Mouse (Mus musculus) forebrain, postnatal 0 days (tissue): ENCODE data around the gene Elp1. TPM values are rescaled to one million over a fixed set of nuclear protein-coding genes. Genes with fewer than 3 reads are reported as not detected.

Source experiments
- ATAC-seq: fragments of 200-750 bp; cut with Nextera tagmentation; 2 replicates; pipeline ENCODE4 v1.8.0; 2017; ENCODE audit warnings: mild to moderate bottlenecking, moderate library complexity
- DNase-seq: peaks from one replicate; pipeline ENCODE4 v3.0.0-alpha.2; 2015
- H3K27ac ChIP-seq: fragments of 300-500 bp; sonication (generic); 2 replicates; pipeline ENCODE4 v1.5.1; 2014; ENCODE audit warnings: low read depth, mild to moderate bottlenecking, antibody characterized with exemption, low read length, moderate library complexity, mixed read lengths
- H3K27me3 ChIP-seq: fragments of 300-500 bp; sonication (generic); 2 replicates; pipeline ENCODE4 v1.6.1; 2014; ENCODE audit warnings: mild to moderate bottlenecking, low read length, mixed read lengths; ENCODE audit not compliant: insufficient read depth
- H3K36me3 ChIP-seq: fragments of 300-500 bp; sonication (generic); 2 replicates; pipeline ENCODE4 v1.6.1; 2014; ENCODE audit warnings: mild to moderate bottlenecking, moderate library complexity; ENCODE audit not compliant: insufficient read depth
- H3K4me1 ChIP-seq: fragments of 300-500 bp; sonication (generic); 2 replicates; pipeline ENCODE4 v1.6.1; 2014; ENCODE audit warnings: antibody characterized with exemption; ENCODE audit not compliant: insufficient read depth
- H3K4me2 ChIP-seq: fragments of 300-500 bp; sonication (generic); 2 replicates; pipeline ENCODE4 v1.6.1; 2014; ENCODE audit warnings: low read depth, mild to moderate bottlenecking, moderate library complexity
- H3K4me3 ChIP-seq: fragments of 300-500 bp; sonication (generic); 2 replicates; pipeline ENCODE4 v1.5.1; 2014; ENCODE audit warnings: low read depth, low read length, mixed read lengths
- H3K9ac ChIP-seq: fragments of 300-500 bp; sonication (generic); 2 replicates; pipeline ENCODE4 v1.6.1; 2014; ENCODE audit warnings: mild to moderate bottlenecking
- H3K9me3 ChIP-seq: fragments of 300-500 bp; sonication (generic); 2 replicates; pipeline ENCODE4 v1.6.1; 2016; ENCODE audit warnings: low read length
- CTCF ChIP-seq: sonication (generic); IDR thresholded peaks from 2 replicates; pipeline ENCODE4 v1.5.1; 2016; ENCODE audit warnings: antibody characterized with exemption, control low read depth, low read depth
- WGBS: fragments of 180-500 bp; shearing (Covaris S2); extraction: QIAGEN DNeasy Blood & Tissue Kit; methylation state at CpG from one replicate; pipeline ENCODE4 v1.1.7; 2014; 5-methylcytosine and 5-hydroxymethylcytosine counted together
- polyA plus RNA-seq: library from polyadenylated mRNA; unstranded; fragments of >200 nt; fragmentation: Nextera tagmentation; extraction: Ambion mirVana; gene quantifications from 2 replicates; pipeline ENCODE4 v1.2.1, GENCODE M21; 2015
- total RNA-seq: library from RNA; depleted of rRNA; stranded (reverse); fragments of >200 nt; gene quantifications from 2 replicates; pipeline ENCODE4 v1.2.3, GENCODE M21; 2014; rRNA removed

Elp1 gene
- total and polyA plus RNA-seq, 2 experiments from 2014 or later: 44.8 to 98.1 TPM

DNA sequence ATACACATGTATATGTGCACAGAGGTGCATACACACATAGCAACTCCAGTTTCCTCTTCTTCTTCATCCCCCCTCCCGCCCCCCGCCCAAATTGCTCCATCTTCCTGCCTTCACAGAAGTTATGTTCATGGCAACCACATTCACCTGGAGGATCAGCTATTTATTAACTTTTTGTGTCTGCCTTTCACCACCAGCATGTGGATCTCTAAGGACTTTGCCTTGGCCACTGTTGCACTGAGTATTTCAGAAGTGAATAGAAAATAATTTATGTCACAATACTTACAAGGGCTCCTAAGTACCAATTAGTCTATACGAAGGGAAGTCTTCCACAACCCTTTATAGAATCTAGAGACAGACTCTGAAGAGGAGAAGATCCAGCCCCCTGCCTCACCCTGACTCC, 84.2 kb downstream of the Elp1 start:
- Histone ChIP-seq H3K9ac (no peak overlapping the region), H3K27ac (no peak overlapping the region), H3K4me3 (no peak overlapping the region), H3K27me3 (no peaks in the 10 kb centered on the region), H3K4me2 (no peak overlapping the region), H3K4me1 (no peaks in the 10 kb centered on the region), H3K9me3 (no peaks in the 10 kb centered on the region), H3K36me3 (no peaks in the 10 kb centered on the region)
- ATAC-seq (no peak), DNase-seq (no peak)
- 85% methylated on average over 3 of the region's 3 CpGs for WGBS
- no peak for TF ChIP-seq CTCF

DNA sequence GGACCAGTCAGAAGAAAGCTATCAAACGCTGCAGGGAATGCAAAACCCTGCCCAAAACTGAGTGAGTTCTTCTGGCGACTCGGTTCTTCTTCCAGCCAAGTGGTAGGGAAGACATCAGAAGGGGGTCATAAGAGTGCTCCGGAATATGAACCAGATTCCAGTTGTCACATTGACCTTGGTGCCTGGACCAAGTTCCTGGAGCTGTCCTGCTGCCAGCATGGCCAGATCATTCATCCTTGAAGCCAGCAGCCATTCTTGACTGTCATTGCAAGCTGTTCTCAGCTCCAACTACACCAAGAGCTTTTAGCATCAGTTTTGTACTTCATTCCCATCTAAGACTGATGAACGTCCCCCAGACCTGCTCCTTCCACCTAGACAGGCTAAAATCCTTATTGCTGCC, 85.3 kb downstream of the Elp1 start:
- no peak overlapping the region for H3K4me3 ChIP-seq
- TF ChIP-seq CTCF: no peak
- H3K27ac ChIP-seq: no peak overlapping the region
- H3K36me3 ChIP-seq: no peaks in the 10 kb centered on the region
- H3K9me3 ChIP-seq: no peaks in the 10 kb centered on the region
- no peak overlapping the region for H3K9ac ChIP-seq
- no peak for DNase-seq
- WGBS: 50% methylated on average over 5 of the region's 5 CpGs
- no peak overlapping the region for H3K4me2 ChIP-seq
- H3K27me3 ChIP-seq: no peaks in the 10 kb centered on the region
- ATAC-seq: no peak
- H3K4me1 ChIP-seq: no peaks in the 10 kb centered on the region

DNA sequence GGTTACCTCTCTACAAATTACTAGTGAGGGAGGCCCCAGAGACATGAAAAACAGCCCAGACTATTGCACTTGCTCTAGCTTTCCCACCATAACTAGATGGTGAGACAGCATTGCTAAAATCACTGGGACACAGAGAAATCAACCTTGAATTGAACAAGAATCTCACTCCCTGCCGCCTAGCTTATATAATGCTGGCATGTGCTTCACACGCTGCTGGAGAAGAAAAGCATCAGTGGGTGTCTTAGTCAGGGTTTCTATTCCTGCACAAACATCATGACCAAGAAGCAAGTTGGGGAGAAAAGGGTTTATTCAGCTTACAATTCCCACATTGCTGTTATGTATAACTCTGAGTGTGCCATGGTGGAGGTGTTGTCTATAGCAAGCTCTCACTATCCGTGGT, 89.0 kb downstream of the Elp1 start:
- H3K9ac ChIP-seq: no peak overlapping the region
- no peak for TF ChIP-seq CTCF
- no peaks in the 10 kb centered on the region for H3K27me3 ChIP-seq
- H3K4me1 ChIP-seq: 0 out of 2 replicates have a peak, but pooled peaks cover 3% of the 10 kb centered on the region
- no peak for ATAC-seq
- no peak overlapping the region for H3K27ac ChIP-seq
- H3K4me3 ChIP-seq: no peak overlapping the region
- 86% methylated on average over 3 of the region's 3 CpGs for WGBS
- no peak for DNase-seq
- H3K36me3 ChIP-seq: no peaks in the 10 kb centered on the region
- no peaks in the 10 kb centered on the region for H3K9me3 ChIP-seq
- H3K4me2 ChIP-seq: no peak overlapping the region

DNA sequence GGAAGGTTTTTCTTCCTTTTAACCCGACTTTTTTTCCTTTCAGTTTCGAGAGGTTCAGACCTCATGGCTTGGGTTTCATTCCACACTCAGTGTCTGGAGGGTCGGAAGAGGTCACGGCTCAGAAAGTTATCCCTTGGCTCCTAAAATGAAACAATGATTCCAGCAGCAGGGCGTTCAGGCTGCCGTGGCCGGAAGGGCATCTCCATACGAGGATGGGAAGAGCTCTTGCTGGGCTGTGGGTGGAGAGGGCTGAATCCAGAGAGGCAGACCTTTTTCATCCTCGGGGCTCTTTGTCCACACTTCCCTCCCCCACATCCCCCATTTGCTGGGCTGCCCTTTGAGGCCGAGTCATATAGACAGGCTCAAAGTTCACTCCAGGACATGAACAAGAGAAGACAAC, 99.9 kb downstream of the Elp1 start:
- H3K4me2 ChIP-seq: no peak overlapping the region
- DNase-seq (no peak), ATAC-seq (no peak)
- no peak for TF ChIP-seq CTCF
- H3K9ac ChIP-seq: no peak overlapping the region
- no peaks in the 10 kb centered on the region for H3K27me3 ChIP-seq
- H3K9me3 ChIP-seq: no peaks in the 10 kb centered on the region
- no peaks in the 10 kb centered on the region for H3K4me1 ChIP-seq
- 7% methylated on average over 10 of the region's 10 CpGs for WGBS
- H3K4me3 ChIP-seq: no peak overlapping the region
- no peaks in the 10 kb centered on the region for H3K36me3 ChIP-seq
- H3K27ac ChIP-seq: no peak overlapping the region

Other genes starting within 250 kb of the Elp1 start
- not detected in 2 replicates for gene Gm26657, start 62.3 kb downstream of the Elp1 start, total RNA-seq
- not detected in 2 replicates for gene Gm26657, start 62.3 kb downstream of the Elp1 start, polyA plus RNA-seq
- 0.23 and 0.67 TPM in 2 replicates for gene Actl7b, start 60.9 kb downstream of the Elp1 start, total RNA-seq
- gene Actl7b, start 60.9 kb downstream of the Elp1 start, polyA plus RNA-seq: not detected in 2 replicates
- gene Actl7a, start 58.9 kb downstream of the Elp1 start, total RNA-seq: not detected in 2 replicates
- gene Actl7a, start 58.9 kb downstream of the Elp1 start, polyA plus RNA-seq: not detected in 2 replicates
- gene Fam206a, start within 50 bp of the Elp1 start, total RNA-seq: 10.0 and 12.3 TPM in 2 replicates
- gene Fam206a, start within 50 bp of the Elp1 start, polyA plus RNA-seq: 8.0 and 11.1 TPM in 2 replicates
- gene Ctnnal1, start 62.9 kb upstream of the Elp1 start, total RNA-seq: 9.2 and 14.5 TPM in 2 replicates
- gene Ctnnal1, start 62.9 kb upstream of the Elp1 start, polyA plus RNA-seq: 5.3 and 8.5 TPM in 2 replicates
- gene Tmem245, start 145.1 kb upstream of the Elp1 start, total RNA-seq: 14.0 and 24.7 TPM in 2 replicates
- 4.2 and 9.8 TPM in 2 replicates for gene Tmem245, start 145.1 kb upstream of the Elp1 start, polyA plus RNA-seq
- gene Frrs1l, start 188.1 kb upstream of the Elp1 start, total RNA-seq: 41.9 and 43.4 TPM in 2 replicates
- 13.7 and 25.2 TPM in 2 replicates for gene Frrs1l, start 188.1 kb upstream of the Elp1 start, polyA plus RNA-seq